Mouse (Mus musculus) small intestine, adult 2 months (tissue): ENCODE measurements around the gene Mtmr14. TPM values are rescaled to one million over a fixed set of nuclear protein-coding genes. Genes with fewer than 3 reads are reported as not detected.

Source experiments
- H3K27ac ChIP-seq: fragments of 200-500 bp; 2 replicates; pipeline ENCODE4 v1.5.1; 2012; ENCODE audit warnings: low read depth, low read length, control low read depth, inconsistent platforms; ENCODE audit not compliant: insufficient read depth
- H3K27me3 ChIP-seq: fragments of 200-500 bp; 2 replicates; pipeline ENCODE4 v1.6.1; 2012; ENCODE audit warnings: mild to moderate bottlenecking, moderate library complexity, low read length, inconsistent platforms; ENCODE audit not compliant: control insufficient read depth, insufficient read depth
- H3K36me3 ChIP-seq: fragments of 200-500 bp; 2 replicates; pipeline ENCODE4 v1.6.1; 2012; ENCODE audit warnings: mild to moderate bottlenecking, low read length, control low read depth, inconsistent platforms; ENCODE audit not compliant: control insufficient read depth, insufficient read depth
- H3K4me1 ChIP-seq: fragments of 200-500 bp; 2 replicates; pipeline ENCODE4 v1.6.1; 2012; ENCODE audit warnings: low read length, inconsistent platforms, mixed read lengths; ENCODE audit not compliant: control insufficient read depth, insufficient read depth, insufficient read length
- H3K4me3 ChIP-seq: fragments of 200-500 bp; 2 replicates; pipeline ENCODE4 v1.5.1; 2012; ENCODE audit warnings: low read depth, mild to moderate bottlenecking, control low read depth, inconsistent platforms, low read length, moderate library complexity
- CTCF ChIP-seq: fragments of 200-500 bp; IDR thresholded peaks from 2 replicates; pipeline ENCODE4 v1.5.1; 2012; ENCODE audit warnings: low read depth, mild to moderate bottlenecking, control low read depth, inconsistent platforms, low read length, moderate library complexity, mixed read lengths; ENCODE audit not compliant: insufficient replicate concordance, insufficient read length; ENCODE audit errors: extremely low read depth
- POLR2A ChIP-seq: fragments of 200-500 bp; IDR thresholded peaks from 2 replicates; pipeline ENCODE4 v1.6.1; 2012; ENCODE audit warnings: low read depth, mild to moderate bottlenecking, control low read depth, inconsistent platforms, low read length, moderate library complexity
- WGBS: fragments of 180-500 bp; shearing (Covaris S2); methylation state at CpG from one replicate; pipeline ENCODE4 v1.1.7; 2018; 5-methylcytosine and 5-hydroxymethylcytosine counted together
- polyA plus RNA-seq: library from polyadenylated mRNA; depleted of rRNA; stranded (reverse); fragments of >200 nt; gene quantifications from 2 replicates; pipeline ENCODE4 v1.2.3, GENCODE M21; 2012

The Mtmr14 gene
- polyA plus RNA-seq, 1 experiment = 66.0 TPM

DNA sequence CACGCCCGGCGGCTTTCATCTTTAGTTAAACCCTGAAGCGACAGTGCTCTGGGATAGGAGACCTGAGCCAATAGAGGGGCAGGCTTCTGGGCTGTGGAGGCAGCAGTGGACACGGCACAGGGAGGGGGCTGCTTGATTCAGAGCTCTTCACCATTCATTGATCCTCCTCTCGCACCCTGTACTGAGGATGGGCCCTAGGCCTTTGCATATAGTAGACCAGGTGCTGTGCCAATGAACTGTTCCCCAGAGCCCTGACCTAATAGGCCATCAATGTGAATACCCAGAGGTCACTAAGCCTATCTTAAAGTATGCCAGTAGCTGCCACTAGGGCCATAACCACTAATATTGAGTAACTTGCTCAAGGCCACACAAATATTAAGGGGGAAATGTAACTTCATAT, 44.0 kb downstream of the Mtmr14 start:
- Histone ChIP-seq H3K4me3 (no peak overlapping the region), H3K27ac (no peak overlapping the region), H3K36me3 (peaks cover 8% of the 10 kb centered on the region; the same call in 1 of the 2 replicates), H3K27me3 (peaks cover 20% of the 10 kb centered on the region), H3K4me1 (peaks cover 5% of the 10 kb centered on the region)
- TF ChIP-seq CTCF (no peak), POLR2A (no peak)
- WGBS = 66% methylated on average over 6 of the region's 6 CpGs

- peak within 1 kb of the TSS; percentile 25 for H3K4me3 ChIP-seq
- H3K36me3 ChIP-seq = peaks cover 4% of the 10 kb centered on the region; the same call in 1 of the 2 replicates
- H3K27me3 ChIP-seq = peaks cover 20% of the 10 kb centered on the region
- H3K4me1 ChIP-seq = peaks cover 5% of the 10 kb centered on the region
- no peak within 1 kb of the TSS for H3K27ac ChIP-seq
- TF ChIP-seq POLR2A (no peak), CTCF (no peak)
- 4% methylated on average over 37 of the region's 37 CpGs for WGBS
Measured at GRCm38 (mm10) chr6:113282101-113282802, 44.6 kb downstream of the Mtmr14 start, which contains the start of gene Cpne9. Gene Cpne9 (plus strand): TSS chr6:113282307.

DNA sequence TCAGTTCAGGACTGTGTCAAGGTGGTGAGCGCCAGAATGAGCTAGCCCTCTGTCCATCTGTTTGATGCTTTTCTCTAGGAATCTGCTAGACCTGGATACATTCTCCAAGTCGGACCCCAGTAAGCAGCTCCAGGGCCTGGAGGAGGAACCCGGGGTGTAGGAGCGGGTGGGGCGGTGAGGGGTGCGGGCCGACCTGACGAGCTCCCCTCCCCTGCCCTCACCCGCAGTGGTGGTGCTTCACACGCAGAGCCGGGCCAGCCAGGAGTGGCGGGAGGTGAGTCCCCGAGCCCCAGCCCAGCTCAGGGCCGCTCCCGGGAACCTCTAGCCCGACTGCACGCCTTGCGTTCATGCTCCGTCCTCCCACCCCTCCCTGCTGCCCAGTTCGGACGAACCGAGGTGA, 45.3 kb downstream of the Mtmr14 start:
- peaks cover 20% of the 10 kb centered on the region for H3K27me3 ChIP-seq
- peaks cover 4% of the 10 kb centered on the region; the same call in 1 of the 2 replicates for H3K36me3 ChIP-seq
- 2% methylated on average over 22 of the region's 22 CpGs for WGBS
- no peak for TF ChIP-seq POLR2A
- no peak for TF ChIP-seq CTCF
- H3K27ac ChIP-seq = no peak overlapping the region
- H3K4me1 ChIP-seq = peaks cover 5% of the 10 kb centered on the region
- peak overlapping the region; percentile 25 for H3K4me3 ChIP-seq

GRCm38 (mm10) chr6:113283500-113283899, 45.9 kb downstream of the Mtmr14 start:
- H3K27me3 ChIP-seq = peaks cover 20% of the 10 kb centered on the region
- H3K36me3 ChIP-seq = peaks cover 3% of the 10 kb centered on the region; the same call in 1 of the 2 replicates
- H3K4me1 ChIP-seq = peaks cover 5% of the 10 kb centered on the region
- WGBS = 11% methylated on average over 6 of the region's 6 CpGs
- no peak overlapping the region for H3K27ac ChIP-seq
- H3K4me3 ChIP-seq = peak overlapping the region; percentile 25
- TF ChIP-seq POLR2A (no peak), CTCF (no peak)

DNA sequence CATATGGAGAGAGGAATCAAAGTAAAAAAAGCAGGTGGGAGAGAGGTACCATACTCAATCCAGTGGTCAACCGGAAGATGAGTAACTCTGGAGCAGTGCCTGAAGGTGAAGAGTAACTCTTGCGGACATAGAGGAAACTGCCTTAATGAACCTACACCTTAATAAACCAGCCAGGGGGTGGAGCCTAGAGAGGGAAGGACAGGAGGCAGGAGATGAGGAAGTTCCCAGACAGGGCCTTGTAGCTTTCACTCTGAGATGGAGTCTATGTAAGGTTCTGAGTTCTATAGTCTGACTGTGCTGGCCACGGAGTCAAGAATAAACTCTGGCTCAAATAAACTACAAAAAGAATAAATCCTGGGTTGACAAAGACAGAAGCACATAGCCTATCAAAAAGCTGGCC, 47.3 kb downstream of the Mtmr14 start:
- TF ChIP-seq CTCF (no peak), POLR2A (no peak)
- Histone ChIP-seq H3K27me3 (peaks cover 20% of the 10 kb centered on the region), H3K36me3 (no peaks in the 10 kb centered on the region), H3K4me3 (no peak overlapping the region), H3K27ac (no peak overlapping the region), H3K4me1 (peaks cover 5% of the 10 kb centered on the region)
- WGBS = 62% methylated on average over 3 of the region's 3 CpGs

DNA sequence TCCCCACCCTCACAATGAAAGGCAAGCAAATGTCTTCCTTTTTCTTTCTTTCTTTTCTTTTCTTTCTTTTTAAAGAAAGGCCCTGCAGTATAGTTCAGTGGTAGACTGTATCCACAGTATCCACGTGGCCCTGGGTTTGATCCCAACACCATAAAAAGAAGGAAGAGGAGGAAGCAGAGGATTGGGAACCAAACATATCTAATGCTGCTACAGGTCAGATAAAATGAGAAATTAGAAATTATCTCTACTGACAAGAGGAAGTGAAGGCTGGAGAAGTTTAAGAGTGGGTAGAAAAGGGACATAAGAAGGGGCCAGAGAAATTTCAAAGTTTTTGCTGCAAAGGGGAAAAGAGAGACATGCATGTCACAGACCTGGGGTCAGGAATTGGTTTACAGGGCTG, 48.7 kb downstream of the Mtmr14 start:
- peaks cover 5% of the 10 kb centered on the region for H3K4me1 ChIP-seq
- no peak overlapping the region for H3K27ac ChIP-seq
- WGBS = 47% methylated on average over 1 of the region's 1 CpGs
- peaks cover 20% of the 10 kb centered on the region for H3K27me3 ChIP-seq
- no peak overlapping the region for H3K4me3 ChIP-seq
- no peak for TF ChIP-seq POLR2A
- TF ChIP-seq CTCF = no peak
- no peaks in the 10 kb centered on the region for H3K36me3 ChIP-seq

- H3K4me1 ChIP-seq = peaks cover 5% of the 10 kb centered on the region
- peaks cover 18% of the 10 kb centered on the region for H3K27me3 ChIP-seq
- no peak for TF ChIP-seq POLR2A
- TF ChIP-seq CTCF = no peak
- H3K4me3 ChIP-seq = no peak overlapping the region
- no peaks in the 10 kb centered on the region for H3K36me3 ChIP-seq
- WGBS = 75% methylated on average over 4 of the region's 4 CpGs
- H3K27ac ChIP-seq = no peak overlapping the region
Measured at GRCm38 (mm10) chr6:113287236-113287635, 49.6 kb downstream of the Mtmr14 start.
